Mouse (Mus musculus) hindbrain, embryonic 15.5 days (tissue): ENCODE measurements around the gene 1700012A03Rik. TPM values are rescaled to one million over a fixed set of nuclear protein-coding genes. Genes with fewer than 3 reads are reported as not detected.
A peak's percentile ranks its signal among the peaks of the same experiment; 100 is the strongest.

Experiments
- ATAC-seq: fragments of 200-750 bp; cut with Nextera tagmentation; 2 replicates; pipeline ENCODE4 v1.8.0; 2017; ENCODE audit warnings: low read depth, moderate number of reproducible peaks, moderate TSS enrichment; ENCODE audit not compliant: low FRiP score
- H3K27ac ChIP-seq: fragments of 300-500 bp; sonication (generic); replicated peaks from 2 replicates; pipeline ENCODE4 v1.5.1; 2015; ENCODE audit warnings: mild to moderate bottlenecking, inconsistent platforms
- H3K27me3 ChIP-seq: fragments of 300-500 bp; sonication (generic); 2 replicates; pipeline ENCODE4 v1.6.1; 2015; ENCODE audit warnings: control low read depth, inconsistent platforms
- H3K36me3 ChIP-seq: fragments of 300-500 bp; sonication (generic); 2 replicates; pipeline ENCODE4 v1.6.1; 2015; ENCODE audit warnings: control low read depth, inconsistent platforms
- H3K4me1 ChIP-seq: fragments of 300-500 bp; sonication (generic); replicated peaks from 2 replicates; pipeline ENCODE4 v1.6.1; 2015; ENCODE audit warnings: control low read depth, inconsistent platforms
- H3K4me2 ChIP-seq: fragments of 300-500 bp; sonication (generic); 2 replicates; pipeline ENCODE4 v1.6.1; 2015; ENCODE audit warnings: moderate library complexity, mild to moderate bottlenecking, inconsistent platforms
- H3K4me3 ChIP-seq: fragments of 300-500 bp; sonication (generic); 2 replicates; pipeline ENCODE4 v1.5.1; 2015; ENCODE audit warnings: mild to moderate bottlenecking, inconsistent platforms
- H3K9ac ChIP-seq: fragments of 300-500 bp; sonication (generic); 2 replicates; pipeline ENCODE4 v1.6.1; 2015; ENCODE audit warnings: inconsistent platforms
- H3K9me3 ChIP-seq: fragments of 300-500 bp; sonication (generic); 2 replicates; pipeline ENCODE4 v1.6.1; 2016; ENCODE audit warnings: control low read depth, inconsistent platforms
- WGBS: fragments of 180-500 bp; shearing (Covaris S2); methylation state at CpG from one replicate; pipeline ENCODE4 v1.1.7; 2015; 5-methylcytosine and 5-hydroxymethylcytosine counted together
- polyA plus RNA-seq: library from polyadenylated mRNA; unstranded; fragments of >200 nt; fragmentation: Nextera tagmentation; extraction: Ambion mirVana; gene quantifications from 2 replicates; pipeline ENCODE4 v1.2.1, GENCODE M21; 2015

Gene 1700012A03Rik
- polyA plus RNA-seq, 1 experiment from 2014 or later: not detected

- H3K9me3 ChIP-seq: no peaks in the 10 kb centered on the region
- no peak for ATAC-seq
Measured at GRCm38 (mm10) chr6:32045344-32045743, 4.7 kb upstream of the 1700012A03Rik start.

DNA sequence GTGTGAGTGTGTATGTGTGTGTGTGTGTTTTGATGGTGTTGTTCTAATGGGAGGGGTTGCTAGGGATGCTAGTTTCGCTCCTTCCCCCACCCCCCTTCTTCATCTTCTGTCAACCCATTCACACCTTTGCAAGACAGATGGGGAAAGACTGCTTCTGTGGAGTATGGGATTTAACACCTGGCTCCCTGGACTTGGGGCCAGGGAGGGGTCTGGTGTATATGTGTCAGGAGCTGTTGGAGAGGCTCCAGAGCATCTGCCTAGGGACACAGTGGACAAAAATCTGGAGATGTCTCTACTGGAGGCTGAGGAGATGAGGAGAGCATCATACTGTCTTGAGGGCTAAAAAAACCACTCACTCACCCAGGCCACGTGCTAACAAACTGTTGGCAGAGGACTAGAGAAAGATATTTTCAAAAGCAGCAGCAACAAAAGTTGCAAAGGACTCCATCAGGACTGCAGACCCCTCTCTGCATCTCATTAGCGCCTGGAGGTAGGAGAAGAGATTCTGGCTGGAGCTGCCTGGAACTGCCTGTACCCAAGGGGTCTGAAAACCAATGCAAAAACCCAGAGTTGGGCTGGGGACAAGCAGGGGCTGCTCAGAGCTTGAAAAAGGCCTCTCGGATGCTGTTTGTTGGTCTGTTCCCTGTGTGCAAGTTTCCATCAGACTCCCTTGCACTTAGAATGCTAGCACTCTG is 643 bp upstream of the 1700012A03Rik start:
- Histone ChIP-seq H3K9ac (no peak overlapping the region), H3K27ac (no peak overlapping the region), H3K4me2 (no peak overlapping the region), H3K4me1 (peaks cover 7% of the 10 kb centered on the region; the same call in 1 of the 2 replicates), H3K27me3 (no peaks in the 10 kb centered on the region), H3K36me3 (no peaks in the 10 kb centered on the region), H3K4me3 (no peak overlapping the region), H3K9me3 (no peaks in the 10 kb centered on the region)
- no peak for ATAC-seq
- 68% methylated on average over 4 of the region's 4 CpGs for WGBS

More at GRCm38 (mm10) chr6:32045344-32045743, 4.7 kb upstream of the 1700012A03Rik start:
- Histone ChIP-seq H3K9ac (no peak overlapping the region), H3K4me1 (no peaks in the 10 kb centered on the region), H3K4me3 (no peak overlapping the region), H3K4me2 (no peak overlapping the region), H3K36me3 (no peaks in the 10 kb centered on the region), H3K27me3 (no peaks in the 10 kb centered on the region), H3K27ac (no peak overlapping the region)

GRCm38 (mm10) chr6:32052135-32052915 is 2.3 kb downstream of the 1700012A03Rik start:
- H3K27me3 ChIP-seq: no peaks in the 10 kb centered on the region
- no peaks in the 10 kb centered on the region for H3K9me3 ChIP-seq
- 53% methylated on average over 6 of the region's 6 CpGs for WGBS
- H3K4me3 ChIP-seq: no peak overlapping the region
- H3K36me3 ChIP-seq: no peaks in the 10 kb centered on the region
- peak; percentile 56; the same call in 1 of the 2 replicates for ATAC-seq
- no peak overlapping the region for H3K4me2 ChIP-seq
- peaks cover 7% of the 10 kb centered on the region; the same call in 1 of the 2 replicates for H3K4me1 ChIP-seq
- H3K27ac ChIP-seq: 0 out of 2 replicates have a peak overlapping the region, but pooled peaks have one; percentile 30
- H3K9ac ChIP-seq: no peak overlapping the region

DNA sequence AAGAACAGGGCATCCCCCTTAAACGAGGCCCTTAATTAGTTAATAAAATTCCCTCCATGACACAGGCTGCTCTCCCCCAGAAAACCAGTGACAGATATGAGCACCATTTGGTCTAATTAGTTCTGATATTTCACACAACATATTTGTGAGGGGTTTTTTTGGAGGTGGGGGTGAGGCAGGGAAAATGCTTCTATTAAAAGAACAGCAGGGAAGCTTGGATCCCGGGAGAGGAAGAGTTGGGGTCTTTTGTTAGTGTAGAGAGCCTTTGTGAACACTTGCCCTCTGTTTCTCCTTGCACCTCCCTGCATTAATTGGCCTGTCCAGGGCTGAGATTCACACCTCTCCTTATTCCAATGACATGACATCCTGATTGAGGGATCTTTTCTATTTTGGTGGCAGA is 6.5 kb downstream of the 1700012A03Rik start:
- no peak overlapping the region for H3K4me3 ChIP-seq
- ATAC-seq: no peak
- no peaks in the 10 kb centered on the region for H3K27me3 ChIP-seq
- H3K36me3 ChIP-seq: no peaks in the 10 kb centered on the region
- H3K9me3 ChIP-seq: no peaks in the 10 kb centered on the region
- 18% methylated on average over 2 of the region's 2 CpGs for WGBS
- peaks cover 7% of the 10 kb centered on the region; the same call in 1 of the 2 replicates for H3K4me1 ChIP-seq
- no peak overlapping the region for H3K9ac ChIP-seq
- H3K4me2 ChIP-seq: no peak overlapping the region
- H3K27ac ChIP-seq: no peak overlapping the region

GRCm38 (mm10) chr6:32058571-32058970 is 8.5 kb downstream of the 1700012A03Rik start:
- Histone ChIP-seq H3K4me1 (no peaks in the 10 kb centered on the region), H3K4me2 (no peak overlapping the region), H3K27me3 (no peaks in the 10 kb centered on the region), H3K27ac (no peak overlapping the region), H3K9ac (no peak overlapping the region), H3K4me3 (no peak overlapping the region), H3K9me3 (no peaks in the 10 kb centered on the region), H3K36me3 (no peaks in the 10 kb centered on the region)
- 86% methylated on average over 2 of the region's 2 CpGs for WGBS
- no peak for ATAC-seq

DNA sequence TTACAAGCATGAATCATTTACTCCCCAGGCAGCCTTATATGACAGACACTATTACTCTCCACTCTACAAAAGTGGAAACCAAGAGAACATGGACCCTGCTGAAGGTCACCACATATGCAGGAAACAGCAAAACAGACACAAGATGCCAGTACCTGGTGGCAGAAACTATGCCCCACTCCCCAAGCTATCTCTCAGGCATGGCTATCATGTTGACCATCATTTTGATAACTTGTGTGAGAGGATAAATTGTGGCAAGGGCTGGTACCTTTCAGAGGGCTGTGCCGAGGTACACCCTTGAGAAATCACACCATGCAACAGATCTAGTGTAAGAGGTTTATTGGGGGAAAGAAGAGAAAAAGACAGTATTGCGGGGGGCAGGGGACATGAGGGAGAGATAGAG is 10.6 kb downstream of the 1700012A03Rik start:
- H3K9me3 ChIP-seq: no peaks in the 10 kb centered on the region
- no peak overlapping the region for H3K4me3 ChIP-seq
- H3K4me2 ChIP-seq: no peak overlapping the region
- 99% methylated on average over 2 of the region's 2 CpGs for WGBS
- no peak overlapping the region for H3K9ac ChIP-seq
- H3K27me3 ChIP-seq: no peaks in the 10 kb centered on the region
- H3K36me3 ChIP-seq: no peaks in the 10 kb centered on the region
- H3K27ac ChIP-seq: no peak overlapping the region
- ATAC-seq: no peak
- no peaks in the 10 kb centered on the region for H3K4me1 ChIP-seq

GRCm38 (mm10) chr6:32061266-32061665 is 11.2 kb downstream of the 1700012A03Rik start:
- no peak overlapping the region for H3K9ac ChIP-seq
- H3K27me3 ChIP-seq: no peaks in the 10 kb centered on the region
- no peak for ATAC-seq
- 85% methylated on average over 9 of the region's 9 CpGs for WGBS
- H3K4me2 ChIP-seq: no peak overlapping the region
- no peaks in the 10 kb centered on the region for H3K36me3 ChIP-seq
- H3K4me1 ChIP-seq: no peaks in the 10 kb centered on the region
- no peak overlapping the region for H3K4me3 ChIP-seq
- no peak overlapping the region for H3K27ac ChIP-seq
- H3K9me3 ChIP-seq: no peaks in the 10 kb centered on the region

GRCm38 (mm10) chr6:32065789-32066510 is 15.9 kb downstream of the 1700012A03Rik start:
- ATAC-seq: no peak
- Histone ChIP-seq H3K4me3 (no peak overlapping the region), H3K9ac (no peak overlapping the region), H3K27ac (no peak overlapping the region), H3K27me3 (no peaks in the 10 kb centered on the region), H3K36me3 (no peaks in the 10 kb centered on the region), H3K4me1 (no peaks in the 10 kb centered on the region), H3K9me3 (no peaks in the 10 kb centered on the region), H3K4me2 (no peak overlapping the region)
- WGBS: 80% methylated on average over 10 of the region's 10 CpGs

DNA sequence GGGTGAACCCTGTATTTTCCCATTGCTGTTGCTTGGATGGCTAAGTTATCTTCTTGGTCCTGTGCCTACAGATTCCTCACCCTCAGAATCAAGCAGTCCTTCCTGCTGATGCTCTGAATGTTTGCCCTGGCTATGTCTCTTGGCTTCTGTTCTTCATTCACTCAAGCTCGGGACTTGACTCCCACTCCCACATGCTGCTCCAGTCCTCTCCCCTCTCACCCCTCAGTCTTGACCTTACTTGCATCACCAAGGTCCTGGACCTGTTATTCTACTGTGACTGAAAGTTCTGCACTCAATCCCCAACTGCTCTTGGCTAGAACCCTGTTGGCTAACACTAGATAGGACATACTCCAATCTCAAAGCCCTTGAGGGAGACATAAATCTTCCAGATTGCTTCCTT is 22.1 kb downstream of the 1700012A03Rik start:
- Histone ChIP-seq H3K4me2 (no peak overlapping the region), H3K4me3 (no peak overlapping the region), H3K36me3 (no peaks in the 10 kb centered on the region), H3K9ac (no peak overlapping the region), H3K9me3 (no peaks in the 10 kb centered on the region), H3K27me3 (no peaks in the 10 kb centered on the region), H3K27ac (no peak overlapping the region), H3K4me1 (no peaks in the 10 kb centered on the region)
- 88% methylated on average over 1 of the region's 1 CpGs for WGBS
- ATAC-seq: no peak

DNA sequence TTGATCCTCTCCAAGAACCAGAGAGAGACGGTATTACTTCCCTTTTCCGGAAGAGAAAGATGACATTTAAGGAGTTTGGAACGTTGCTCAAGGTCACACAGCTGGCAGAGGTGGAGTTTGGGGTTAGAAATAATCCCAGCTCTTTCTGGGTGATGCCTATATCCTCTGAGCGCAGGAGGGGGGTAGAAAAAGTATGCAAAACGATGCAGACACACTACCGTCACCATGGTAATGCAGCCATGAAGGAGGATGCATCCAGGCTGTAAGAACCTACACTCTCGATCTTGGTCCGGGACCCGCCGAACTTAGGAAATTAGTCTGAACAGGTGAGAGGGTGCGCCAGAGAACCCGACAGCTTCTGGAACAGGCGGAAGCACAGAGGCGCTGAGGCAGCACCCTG is 43.3 kb downstream of the 1700012A03Rik start:
- no peak overlapping the region for H3K27ac ChIP-seq
- ATAC-seq: no peak
- H3K4me2 ChIP-seq: no peak overlapping the region
- H3K27me3 ChIP-seq: no peaks in the 10 kb centered on the region
- 92% methylated on average over 12 of the region's 14 CpGs for WGBS
- no peak overlapping the region for H3K9ac ChIP-seq
- no peaks in the 10 kb centered on the region for H3K4me1 ChIP-seq
- H3K4me3 ChIP-seq: no peak overlapping the region
- H3K9me3 ChIP-seq: no peaks in the 10 kb centered on the region
- H3K36me3 ChIP-seq: no peaks in the 10 kb centered on the region

DNA sequence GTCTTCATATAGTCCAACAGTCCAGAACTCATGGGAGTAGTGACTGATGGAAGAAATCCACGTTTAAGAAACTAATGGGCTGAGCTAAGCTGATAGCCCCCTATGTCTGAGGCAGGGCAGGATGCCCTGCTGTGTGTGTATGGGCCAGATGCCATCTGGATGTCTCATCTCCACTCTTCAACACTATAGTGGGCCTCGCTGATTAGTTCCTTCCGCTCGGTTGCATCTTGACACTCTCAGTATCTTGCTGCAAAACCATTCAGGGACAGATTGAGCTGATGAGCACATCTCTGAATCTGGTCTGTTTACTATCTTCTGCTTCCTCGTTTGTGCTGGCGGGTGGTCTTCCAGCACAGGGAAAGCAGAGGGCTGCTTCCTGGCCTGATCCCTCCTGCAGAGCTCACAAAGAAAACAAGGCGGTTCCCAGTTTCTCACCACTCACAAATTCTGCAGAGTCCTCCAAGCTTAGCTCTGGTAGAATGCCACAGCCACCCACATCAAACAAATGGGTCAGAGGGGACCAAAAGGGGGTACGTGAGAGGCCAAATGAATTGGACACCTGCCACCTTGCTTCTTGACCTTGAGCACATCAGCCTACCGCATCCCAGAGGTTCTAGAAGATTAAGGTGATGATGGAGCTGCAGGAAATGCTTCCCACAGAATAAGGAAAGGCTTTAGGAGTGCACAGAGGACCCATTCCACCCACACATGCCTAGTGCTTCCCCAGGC is 55.7 kb downstream of the 1700012A03Rik start:
- Histone ChIP-seq H3K4me2 (no peak overlapping the region), H3K4me1 (peaks cover 4% of the 10 kb centered on the region; the same call in 1 of the 2 replicates), H3K4me3 (no peak overlapping the region), H3K9ac (no peak overlapping the region), H3K9me3 (no peaks in the 10 kb centered on the region), H3K27me3 (no peaks in the 10 kb centered on the region), H3K36me3 (no peaks in the 10 kb centered on the region), H3K27ac (no peak overlapping the region)
- peak; percentile 45; the same call in 1 of the 2 replicates for ATAC-seq
- WGBS: 37% methylated on average over 9 of the region's 9 CpGs
